Mouse (Mus musculus): ENCODE data around the gene Try5. TPM values are rescaled to one million over a fixed set of nuclear protein-coding genes. Genes with fewer than 3 reads are reported as not detected.
"Not testable (repeated sequence)": the region's sequence is repeated elsewhere in the genome, so short reads cannot be mapped to it uniquely, and the experiment has no call there.

The Try5 gene
- not detected in 2 replicates for polyA plus RNA-seq (2012; rRNA removed)

DNA sequence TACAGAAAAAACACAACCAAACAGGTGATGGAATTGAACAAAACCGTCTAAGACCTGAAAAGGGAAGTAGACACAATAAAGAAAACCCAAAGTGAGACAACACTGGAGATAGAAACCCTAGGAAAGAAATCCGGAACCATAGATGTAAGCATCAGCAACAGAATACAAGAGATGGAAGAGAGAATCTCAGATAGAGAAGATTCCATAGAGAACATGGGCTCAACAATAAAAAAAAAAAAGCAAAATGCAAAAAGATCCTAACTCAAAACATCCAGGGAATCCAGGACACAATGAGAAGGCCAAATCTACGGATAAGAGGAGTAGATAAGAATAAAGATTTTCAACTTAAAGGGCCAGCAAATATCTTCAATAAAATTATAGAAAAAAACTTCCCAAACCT, at the start of gene Try5:
Try5 (minus strand) TSS at position 101 of the 400 bp plus-strand sequence.
- H3K4me1 ChIP-seq (ENCODE audit: control insufficient read depth, insufficient read depth, low read length); H3K27ac ChIP-seq (ENCODE audit: insufficient read depth, low read length); H3K4me3 ChIP-seq (ENCODE audit: insufficient read depth, low read length): not testable (repeated sequence)

DNA sequence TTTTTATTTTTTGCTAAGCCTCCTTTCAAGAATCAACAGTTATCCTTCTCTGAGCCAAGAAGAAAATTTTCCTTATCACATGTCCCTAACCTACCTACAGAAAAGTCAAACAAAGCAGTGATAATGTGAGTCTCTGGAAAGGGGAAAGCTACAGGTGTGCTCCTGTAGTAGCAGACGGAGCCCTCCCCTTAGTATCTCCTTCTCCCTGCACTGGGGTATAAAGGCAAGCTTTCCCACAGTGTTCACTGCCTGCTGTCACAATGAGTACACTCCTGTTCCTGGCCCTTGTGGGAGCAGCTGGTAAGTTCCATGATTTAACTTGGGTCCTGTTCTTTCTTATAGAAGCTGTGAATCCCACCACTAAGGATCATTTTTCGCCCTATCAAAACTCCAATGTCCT, 37.3 kb upstream of the Try5 start, which contains the start of gene Try10:
Try10 (plus strand) TSS at position 174 of the 400 bp plus-strand sequence.
- H3K4me3 ChIP-seq (ENCODE audit: insufficient read depth, low read length) = no peak within 1 kb of the TSS
- H3K4me1 ChIP-seq (ENCODE audit: control insufficient read depth, insufficient read depth, low read length) = no peaks in the 10 kb centered on the region
- no peak for TF ChIP-seq CTCF (IDR thresholded peaks at IDR 0.05; ENCODE audit: extremely low read depth, insufficient read depth, low read length)
- TF ChIP-seq POLR2A (IDR thresholded peaks at IDR 0.05; ENCODE audit: extremely low read depth, insufficient read depth, low read length) = no peak
- no peak within 1 kb of the TSS for H3K27ac ChIP-seq (ENCODE audit: insufficient read depth, low read length)

GRCm38 (mm10) chr6:41301969-41302368, 14.7 kb downstream of the Try5 start, which contains the start of gene Try4:
Gene Try4 (plus strand): TSS chr6:41302269.
- TF ChIP-seq CTCF (IDR thresholded peaks at IDR 0.05; ENCODE audit: extremely low read depth, insufficient read depth, low read length) = no peak
- no peak for TF ChIP-seq POLR2A (IDR thresholded peaks at IDR 0.05; ENCODE audit: extremely low read depth, insufficient read depth, low read length)
- no peak within 1 kb of the TSS for H3K4me3 ChIP-seq (ENCODE audit: insufficient read depth, low read length)
- no peaks in the 10 kb centered on the region for H3K4me1 ChIP-seq (ENCODE audit: control insufficient read depth, insufficient read depth, low read length)
- H3K27ac ChIP-seq (ENCODE audit: insufficient read depth, low read length) = no peak within 1 kb of the TSS

DNA sequence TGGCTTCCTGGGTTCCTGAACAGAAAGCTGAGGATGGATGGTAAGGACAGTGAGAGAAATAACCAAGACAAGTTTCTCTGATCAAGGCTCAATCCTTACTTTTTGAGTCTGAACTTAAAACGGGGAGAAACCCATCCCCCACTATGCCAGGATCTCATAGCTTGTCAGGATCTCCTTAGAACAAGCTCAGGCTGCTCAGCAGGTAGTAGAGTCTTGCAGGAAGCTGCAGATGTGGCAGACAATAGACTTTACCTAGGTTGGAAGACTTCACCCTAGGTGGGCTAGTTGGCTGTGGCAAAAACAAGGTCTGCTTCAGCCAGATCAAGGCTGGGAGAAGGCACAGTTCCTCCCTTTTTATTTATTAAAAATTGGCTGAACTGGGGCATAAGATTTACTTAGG, 18.4 kb downstream of the Try5 start:
- H3K4me3 ChIP-seq (ENCODE audit: insufficient read depth, low read length) = no peak overlapping the region
- no peak overlapping the region for H3K27ac ChIP-seq (ENCODE audit: insufficient read depth, low read length)
- no peak for TF ChIP-seq CTCF (IDR thresholded peaks at IDR 0.05; ENCODE audit: extremely low read depth, insufficient read depth, low read length)
- TF ChIP-seq POLR2A (IDR thresholded peaks at IDR 0.05; ENCODE audit: extremely low read depth, insufficient read depth, low read length) = no peak
- H3K4me1 ChIP-seq (ENCODE audit: control insufficient read depth, insufficient read depth, low read length) = no peaks in the 10 kb centered on the region

DNA sequence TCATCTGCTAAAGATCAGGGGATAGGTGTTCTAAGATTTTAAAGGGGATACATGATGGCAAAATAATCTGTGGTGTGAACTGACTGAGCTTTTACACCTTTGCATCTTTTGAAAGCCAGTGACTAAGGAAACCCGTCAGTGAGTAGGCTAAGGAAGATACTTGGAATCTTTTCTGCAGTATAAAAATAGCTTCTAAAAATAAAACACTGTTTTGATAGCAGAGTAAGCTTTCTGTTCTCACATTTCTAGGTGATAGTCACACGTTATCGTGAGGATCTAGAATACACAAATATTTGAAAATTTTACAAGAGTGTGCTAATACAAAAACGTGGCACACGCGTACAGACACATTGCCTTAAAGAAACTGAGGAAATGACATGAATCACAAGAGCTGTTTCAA, 50.5 kb downstream of the Try5 start:
- H3K27ac ChIP-seq (ENCODE audit: insufficient read depth, low read length) = no peak overlapping the region
- TF ChIP-seq CTCF (IDR thresholded peaks at IDR 0.05; ENCODE audit: extremely low read depth, insufficient read depth, low read length) (no peak), POLR2A (IDR thresholded peaks at IDR 0.05; ENCODE audit: extremely low read depth, insufficient read depth, low read length) (no peak)

GRCm38 (mm10) chr6:41262796-41263195, 53.8 kb downstream of the Try5 start:
- Histone ChIP-seq H3K4me1 (ENCODE audit: control insufficient read depth, insufficient read depth, low read length) (peaks cover 1% of the 10 kb centered on the region; the same call in 1 of the 2 replicates), H3K4me3 (ENCODE audit: insufficient read depth, low read length) (no peak overlapping the region), H3K27ac (ENCODE audit: insufficient read depth, low read length) (no peak overlapping the region)
- TF ChIP-seq CTCF (IDR thresholded peaks at IDR 0.05; ENCODE audit: extremely low read depth, insufficient read depth, low read length) = no peak
- no peak for TF ChIP-seq POLR2A (IDR thresholded peaks at IDR 0.05; ENCODE audit: extremely low read depth, insufficient read depth, low read length)

More for the DNA sequence above, 50.5 kb downstream of the Try5 start:
- Histone ChIP-seq H3K4me3 (ENCODE audit: insufficient read depth, low read length) (no peak overlapping the region), H3K4me1 (ENCODE audit: control insufficient read depth, insufficient read depth, low read length) (peaks cover 1% of the 10 kb centered on the region; the same call in 1 of the 2 replicates)

Other genes starting within 250 kb of the Try5 start
- 0.13 TPM in 1 of 2 replicates, not detected in the other for gene Try4, start 14.6 kb downstream of the Try5 start, polyA plus RNA-seq (2012; rRNA removed)
- gene Try10, start 37.3 kb upstream of the Try5 start, polyA plus RNA-seq (2012; rRNA removed) = not detected in 2 replicates
- not detected in 2 replicates for gene Prss3, start 60.8 kb upstream of the Try5 start, polyA plus RNA-seq (2012; rRNA removed)
- gene Gm5771, start 75.5 kb upstream of the Try5 start, polyA plus RNA-seq (2012; rRNA removed) = not detected in 2 replicates
- gene Gm10334, start 129.3 kb upstream of the Try5 start, polyA plus RNA-seq (2012; rRNA removed) = 3.8 and 4.9 TPM in 2 replicates
- not detected in 2 replicates for gene Prss1, start 142.1 kb upstream of the Try5 start, polyA plus RNA-seq (2012; rRNA removed)
- gene Prss2, start 204.9 kb upstream of the Try5 start, polyA plus RNA-seq (2012; rRNA removed) = 0.19 TPM in 1 of 2 replicates, not detected in the other